Mouse (Mus musculus): ENCODE measurements at regions not wholly inside any gene's neighbourhood (a gene's known extent, or its start where the extent isn't known, plus 50 kb on each side); places are given as distances from the start of the nearest gene placed in this dataset.
A peak's percentile ranks its signal among the peaks of the same experiment; 100 is the strongest.

DNA sequence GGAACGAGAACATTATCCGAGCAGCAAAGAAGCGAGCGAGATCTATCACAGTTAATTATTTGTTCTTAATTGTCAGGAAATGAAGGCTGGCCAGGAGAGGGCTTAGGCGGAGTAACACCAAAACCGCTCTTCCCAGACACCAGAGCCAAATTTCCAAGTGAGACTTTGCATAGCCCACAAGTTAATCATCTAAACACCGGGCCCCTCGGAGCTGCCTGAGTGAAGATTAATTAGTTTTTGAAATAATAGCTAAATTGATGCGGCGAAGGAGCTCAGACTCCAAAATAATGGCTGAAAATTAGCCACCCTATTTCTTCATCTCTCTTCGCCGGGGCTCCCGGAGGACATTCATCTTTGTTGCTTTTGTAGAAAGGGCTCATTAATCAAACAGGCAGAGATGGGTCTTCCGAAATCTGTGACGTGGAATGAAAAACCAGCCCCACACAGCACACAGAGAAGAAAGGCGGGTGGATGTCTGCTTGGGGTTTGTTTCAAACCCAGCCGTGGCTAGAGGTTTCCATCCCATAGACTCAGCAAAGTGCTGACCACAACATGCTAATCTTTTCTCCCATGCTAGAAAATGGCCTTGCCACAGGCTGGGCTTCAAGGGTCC is 193.7 kb downstream of the Suds3 start:
- DNase-seq: no peak
- intact Hi-C loops (cut with DNase I): no loop called here

- intact Hi-C loops (cut with DNase I): no loop called here
- peak; percentile 5 to 16 for DNase-seq
Observed at GRCm38 (mm10) chr5:116914876-116915275, 201.0 kb downstream of the Suds3 start.

DNA sequence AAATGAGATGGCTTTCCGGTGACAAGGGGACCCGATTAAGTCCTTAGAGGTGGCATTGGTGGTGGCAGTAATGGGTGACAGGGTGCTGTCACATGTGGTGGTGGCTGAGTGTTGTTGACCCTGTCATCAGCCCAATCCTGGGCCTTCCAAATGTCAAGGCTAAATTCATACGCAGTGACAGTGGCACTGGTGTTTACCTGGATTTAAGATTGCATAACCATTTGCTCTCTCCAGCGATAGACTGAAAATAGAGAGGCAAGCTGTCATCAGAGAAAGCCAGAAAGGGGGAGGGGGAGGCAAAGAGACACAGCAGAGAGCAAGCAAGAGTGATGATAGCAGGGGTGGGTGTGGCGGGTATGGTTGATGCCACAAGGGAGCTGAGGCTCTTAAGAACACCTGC is 215.1 kb downstream of the Suds3 start:
- DNase-seq: no peak
- intact Hi-C loops (cut with DNase I): no loop called here

- no peak for DNase-seq
- intact Hi-C loops (cut with DNase I): no loop called here
Observed at GRCm38 (mm10) chr5:116897391-116897790, 218.5 kb downstream of the Suds3 start.

DNA sequence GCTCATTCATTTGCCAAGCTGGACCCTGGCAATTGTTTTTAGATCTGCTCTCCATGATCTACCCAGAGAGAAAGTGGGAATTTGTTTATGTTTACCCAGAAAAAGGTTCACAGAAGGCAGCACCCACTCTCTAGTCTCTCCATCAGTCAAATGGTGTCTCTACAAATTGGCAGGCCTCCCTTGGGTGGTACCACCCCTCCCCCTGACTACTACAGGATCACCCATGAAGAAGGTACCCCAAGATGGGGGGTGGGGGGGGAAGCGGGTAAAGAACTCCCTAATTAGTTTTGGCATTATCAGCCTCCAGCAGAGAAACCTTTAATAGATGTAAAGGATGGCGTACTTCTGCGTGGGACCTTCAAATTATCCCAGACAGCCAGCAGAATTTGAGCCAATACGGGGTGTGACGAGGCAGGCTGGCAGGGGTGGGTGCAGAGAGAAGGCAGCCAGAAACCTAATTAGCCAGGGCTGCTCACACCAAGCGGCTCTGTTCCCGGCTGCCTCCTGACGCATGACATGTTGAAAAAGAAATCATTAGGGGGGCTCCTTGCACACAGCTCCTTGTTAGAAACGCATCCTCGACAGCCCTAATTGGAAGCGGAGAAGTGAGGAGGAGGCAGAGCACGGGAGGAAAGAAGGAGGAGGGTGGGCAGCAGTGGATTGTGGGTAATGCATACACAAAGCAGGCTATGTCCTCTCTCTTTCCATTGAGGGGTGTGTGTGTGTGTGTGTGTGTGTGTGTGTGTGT is 220.7 kb downstream of the Suds3 start:
- DNase-seq: no peak
- intact Hi-C loops (cut with DNase I): loop anchor here (2.0 kb wide), 1 partner anchor 142 kb away; no protein-coding TSS in a partner anchor

DNA sequence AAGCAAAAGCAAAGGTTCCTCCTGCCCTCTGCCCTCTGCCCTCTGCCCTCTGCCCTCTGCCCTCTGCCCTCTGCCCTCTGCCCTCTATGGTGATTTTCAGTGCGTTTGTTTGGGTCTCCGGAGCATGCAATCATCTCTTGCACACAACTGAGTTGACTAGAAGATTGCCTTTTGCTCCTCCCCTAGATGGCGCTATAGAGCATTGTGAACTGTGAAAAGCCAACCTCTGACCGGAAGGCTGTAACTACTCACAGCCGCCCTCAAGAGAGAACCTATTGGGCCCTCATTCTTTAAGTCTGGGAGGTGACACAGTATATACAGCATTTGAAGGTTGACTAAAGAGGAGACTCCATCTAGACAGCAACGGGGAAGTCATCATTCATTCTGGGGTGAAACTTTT is 221.3 kb downstream of the Suds3 start:
- DNase-seq: peak; percentile 1 to 15
- intact Hi-C loops (cut with DNase I): loop anchor here (2.0 kb wide), 1 partner anchor 142 kb away; no protein-coding TSS in a partner anchor

- intact Hi-C loops (cut with DNase I): no loop called here
- DNase-seq: no peak
Observed at GRCm38 (mm10) chr5:116892877-116893276, 223.0 kb downstream of the Suds3 start.

- intact Hi-C loops (cut with DNase I): no loop called here
- no peak for DNase-seq
Observed at GRCm38 (mm10) chr5:116889224-116889623, 226.7 kb downstream of the Suds3 start.

- peak in 1 of 2 experiments; percentile 1 for DNase-seq
Observed at GRCm38 (mm10) chr5:116886181-116887136, 229.5 kb downstream of the Suds3 start.

GRCm38 (mm10) chr5:116879761-116880160 is 236.2 kb downstream of the Suds3 start:
- no peak for DNase-seq
- intact Hi-C loops (cut with DNase I): no loop called here

More at GRCm38 (mm10) chr5:116886181-116887136, 229.5 kb downstream of the Suds3 start:
- intact Hi-C loops (cut with DNase I): no loop called here

DNA sequence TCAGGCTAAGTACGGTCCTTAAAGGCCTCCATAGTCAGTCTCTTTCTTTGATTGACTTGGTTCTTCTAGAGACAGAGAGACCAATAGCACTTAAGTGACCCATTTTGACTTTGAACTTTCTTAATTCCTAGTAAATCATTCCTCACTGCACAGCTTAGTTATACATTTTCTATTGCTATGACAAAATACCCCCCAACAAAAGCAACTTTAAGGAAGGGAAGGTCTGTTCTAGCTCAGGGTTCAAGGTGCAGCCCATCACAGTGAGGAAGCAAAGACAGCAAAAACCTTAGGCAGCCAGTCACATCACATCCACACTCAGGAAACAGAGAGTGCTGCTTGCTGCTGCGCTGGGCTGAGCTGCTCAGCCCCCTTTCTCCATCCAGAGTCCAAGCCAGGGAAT is 241.0 kb downstream of the Suds3 start:
- no peak for DNase-seq

GRCm38 (mm10) chr5:116868115-116868514 is 247.8 kb downstream of the Suds3 start:
- DNase-seq: no peak
- intact Hi-C loops (cut with DNase I): no loop called here

More for the DNA sequence above, 241.0 kb downstream of the Suds3 start:
- intact Hi-C loops (cut with DNase I): no loop called here

GRCm38 (mm10) chr5:116864275-116864674 is 251.6 kb downstream of the Suds3 start:
- DNase-seq: no peak
- intact Hi-C loops (cut with DNase I): no loop called here

- DNase-seq: no peak
- intact Hi-C loops (cut with DNase I): no loop called here
Observed at GRCm38 (mm10) chr5:116852691-116853090, 261.1 kb upstream of the Srrm4 start.

DNA sequence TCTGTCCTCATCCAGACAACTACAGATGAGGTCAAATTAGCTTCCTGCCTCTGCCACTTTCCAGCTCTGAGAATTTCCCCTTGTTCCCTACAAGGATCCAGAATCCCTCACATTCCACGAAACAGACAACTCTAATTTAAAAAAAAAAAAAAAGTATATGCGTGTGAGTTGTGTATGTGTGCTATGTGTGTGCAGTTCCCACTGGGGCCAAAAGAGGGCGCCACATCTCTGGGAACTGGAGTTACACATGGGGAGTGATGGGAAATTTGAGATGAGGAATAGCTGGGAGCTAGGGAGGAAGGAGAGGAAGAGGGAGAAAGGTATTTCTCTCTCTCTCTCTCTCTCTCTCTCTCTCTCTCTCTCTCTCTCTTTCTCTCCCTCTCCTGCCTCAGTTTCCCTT is 240.3 kb upstream of the Srrm4 start:
- DNase-seq: no peak
- intact Hi-C loops (cut with DNase I): no loop called here

- peak; percentile 14 to 48 for DNase-seq
- intact Hi-C loops (cut with DNase I): no loop called here
Observed at GRCm38 (mm10) chr5:116829771-116830170, 238.2 kb upstream of the Srrm4 start.

GRCm38 (mm10) chr5:116823260-116823659 is 231.6 kb upstream of the Srrm4 start:
- intact Hi-C loops (cut with DNase I): no loop called here
- no peak for DNase-seq

DNA sequence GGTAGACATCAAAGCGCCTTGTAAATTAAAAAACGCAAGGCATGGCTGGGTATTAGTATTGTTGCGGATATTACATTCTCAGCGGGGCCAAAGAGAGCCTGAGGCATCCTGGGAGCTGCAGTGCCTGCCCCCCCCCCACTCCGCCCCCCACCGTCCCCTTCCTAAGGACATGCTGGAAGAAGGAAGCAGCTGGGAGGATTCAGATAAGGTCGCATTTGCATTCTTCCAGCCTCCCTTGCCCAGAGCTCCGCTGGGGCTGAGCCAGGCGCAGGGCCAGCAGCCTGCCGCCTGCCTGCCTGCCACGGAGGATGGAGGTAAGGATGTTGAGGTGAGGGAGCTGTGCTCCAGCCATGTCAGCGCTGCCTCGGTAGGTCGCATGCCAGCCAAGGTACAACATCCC is 230.5 kb upstream of the Srrm4 start:
- peak in 1 of 2 experiments; percentile 1 for DNase-seq
- intact Hi-C loops (cut with DNase I): no loop called here

DNA sequence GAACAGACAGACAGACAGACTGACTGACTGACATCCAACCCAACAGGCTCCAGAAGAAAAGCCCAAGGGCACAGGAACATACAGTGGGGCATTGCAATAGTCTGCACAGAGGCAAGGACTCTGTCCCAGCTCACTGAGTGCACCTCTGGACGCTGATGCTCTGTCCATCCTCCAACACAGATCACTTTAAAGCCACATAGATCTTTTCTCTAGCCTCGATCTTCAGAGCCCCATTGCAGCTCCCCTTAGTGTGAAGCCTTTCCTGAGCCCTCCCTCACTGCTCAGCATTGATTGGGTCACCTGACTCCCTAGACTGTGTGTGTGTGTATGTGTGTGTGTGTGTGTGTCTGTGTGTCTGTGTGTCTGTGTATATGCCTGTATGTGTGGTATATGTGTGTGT is 218.2 kb upstream of the Srrm4 start:
- DNase-seq: no peak
- intact Hi-C loops (cut with DNase I): no loop called here

GRCm38 (mm10) chr5:116809001-116809759 is 217.6 kb upstream of the Srrm4 start:
- DNase-seq: no peak
- intact Hi-C loops (cut with DNase I): no loop called here
